Mouse (Mus musculus) layer of hippocampus, adult 8-10 months (tissue): Measurements from ENCODE around the gene Krt28. TPM values are rescaled to one million over a fixed set of nuclear protein-coding genes. Genes with fewer than 3 reads are reported as not detected.

Experiments used
- DNase-seq, 2 experiments: peaks; one replicate each; pipeline ENCODE4 v3.0.0; 2022; ENCODE audit warnings: low spot score in 2 of 2
- total RNA-seq, 4 experiments: library from RNA; stranded (reverse); gene quantifications; 2 replicates each; pipeline ENCODE4 v1.2.4; 2022

Gene Krt28
- total RNA-seq, result under 1 TPM in 2 of 4 experiments, not detected in 2; 0.38 to 0.52 TPM

DNA sequence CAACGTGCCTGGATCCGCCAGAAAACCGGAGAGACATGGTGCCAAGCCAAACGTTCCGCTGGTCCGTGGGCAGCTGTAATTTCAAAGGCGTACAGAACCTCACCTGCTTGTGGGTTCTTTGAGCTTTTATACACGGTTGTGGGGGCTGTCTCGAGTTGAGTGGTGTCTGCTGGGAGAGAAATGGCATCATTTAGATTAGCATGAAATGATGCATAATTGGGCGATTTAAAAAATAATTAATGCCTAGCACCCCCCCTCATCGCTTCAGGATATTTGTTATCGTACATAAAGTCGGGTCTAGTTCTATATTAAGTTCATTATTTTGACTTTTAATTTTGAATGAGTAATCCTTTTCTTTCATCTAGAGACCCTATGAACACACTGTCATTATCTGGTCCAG lies at the start of gene Krt28:
Gene Krt28 (minus strand): TSS at position 101 of the 400 bp plus-strand sequence.
- no peak for DNase-seq

GRCm38 (mm10) chr11:99422159-99422558 lies 47.5 kb upstream of the Krt28 start, which contains the start of gene Krt12:
Krt12 (minus strand) TSS chr11:99422259.
- DNase-seq, result no peak

DNA sequence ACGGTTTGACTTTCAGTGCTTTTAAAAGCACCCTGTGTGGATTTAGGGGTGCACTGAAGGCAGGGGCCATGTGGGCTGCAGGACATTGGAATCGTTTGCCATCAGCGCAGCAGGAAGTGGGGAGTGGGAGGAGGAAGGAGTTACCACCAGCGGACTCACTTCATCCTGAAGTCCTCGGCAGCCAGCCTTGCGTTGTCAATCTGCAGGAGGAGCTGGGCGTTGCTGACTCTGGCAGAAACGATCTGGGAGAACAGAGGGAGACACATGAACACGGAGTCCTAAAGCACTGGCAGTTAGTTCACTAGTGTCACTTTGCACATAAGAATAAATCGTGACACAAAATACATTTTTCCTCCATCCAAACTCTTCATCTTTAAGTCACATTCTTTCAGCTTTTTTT lies 45.9 kb upstream of the Krt28 start:
- no peak for DNase-seq

GRCm38 (mm10) chr11:99417819-99418218 lies 43.1 kb upstream of the Krt28 start:
- no peak for DNase-seq

DNA sequence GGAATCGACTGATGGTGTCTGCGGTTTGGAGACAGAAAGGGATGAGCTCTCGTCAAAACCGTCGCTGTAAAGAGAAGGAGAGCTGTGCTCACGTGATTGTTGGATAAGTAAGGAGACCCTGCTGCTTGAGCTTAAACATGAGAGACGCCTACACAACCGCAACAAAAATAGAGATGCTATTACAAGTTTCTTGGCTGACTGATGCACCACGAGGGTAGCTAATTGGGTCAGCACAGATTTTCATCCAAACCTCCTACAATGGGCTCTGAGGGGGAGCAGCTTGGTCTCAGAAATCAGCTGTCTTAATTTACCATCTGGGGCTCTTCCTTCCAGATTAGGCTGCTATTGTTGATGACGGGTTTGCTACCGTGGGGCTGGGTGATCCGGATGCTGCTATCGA lies 42.2 kb upstream of the Krt28 start:
- peak; percentile 36 to 56 for DNase-seq

GRCm38 (mm10) chr11:99414463-99415147 lies 39.9 kb upstream of the Krt28 start:
- DNase-seq, result no peak

DNA sequence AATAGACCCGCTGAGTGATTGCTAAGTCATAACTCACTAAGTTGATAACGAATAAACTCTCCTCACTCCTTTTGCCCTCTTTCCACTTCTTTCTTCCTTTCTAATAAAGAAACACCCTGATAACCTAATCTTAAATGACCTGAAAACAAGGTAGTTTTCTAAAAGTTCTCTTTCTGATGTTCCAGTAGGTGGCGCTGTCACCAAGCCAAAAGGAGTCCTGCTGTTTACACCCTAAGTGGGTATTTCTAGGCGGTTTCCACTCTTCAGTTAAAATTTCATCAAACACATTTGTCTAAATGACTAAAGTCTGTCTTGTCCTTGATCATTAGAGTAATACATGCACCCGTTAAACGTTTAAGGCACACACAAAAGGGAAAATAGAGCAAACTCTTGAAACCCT lies 38.5 kb upstream of the Krt28 start:
- DNase-seq, result no peak

- no peak for DNase-seq
Measured at GRCm38 (mm10) chr11:99406186-99406585, 31.5 kb upstream of the Krt28 start.

- no peak for DNase-seq
Measured at GRCm38 (mm10) chr11:99399956-99400549, 25.4 kb upstream of the Krt28 start.

DNA sequence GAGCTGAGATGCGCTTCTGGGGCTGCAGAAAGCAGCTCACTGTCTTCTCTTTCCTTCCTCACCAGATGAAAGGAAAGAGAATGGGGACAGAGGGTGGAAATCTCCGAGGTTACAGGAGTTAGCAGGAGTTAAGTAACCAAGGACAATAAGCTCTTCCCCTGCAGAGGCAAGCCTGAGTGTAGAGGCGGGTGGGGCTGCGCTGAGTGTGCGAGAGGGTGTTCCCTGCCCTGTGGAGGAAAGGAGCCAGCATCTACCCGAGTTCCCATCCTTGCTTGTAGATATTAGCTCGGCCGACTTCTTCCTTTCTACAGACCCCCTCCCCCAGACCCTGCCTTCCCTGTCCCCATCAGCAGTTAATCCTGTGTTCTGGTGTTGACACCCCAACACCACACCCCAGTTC lies 24.1 kb upstream of the Krt28 start:
- no peak for DNase-seq

DNA sequence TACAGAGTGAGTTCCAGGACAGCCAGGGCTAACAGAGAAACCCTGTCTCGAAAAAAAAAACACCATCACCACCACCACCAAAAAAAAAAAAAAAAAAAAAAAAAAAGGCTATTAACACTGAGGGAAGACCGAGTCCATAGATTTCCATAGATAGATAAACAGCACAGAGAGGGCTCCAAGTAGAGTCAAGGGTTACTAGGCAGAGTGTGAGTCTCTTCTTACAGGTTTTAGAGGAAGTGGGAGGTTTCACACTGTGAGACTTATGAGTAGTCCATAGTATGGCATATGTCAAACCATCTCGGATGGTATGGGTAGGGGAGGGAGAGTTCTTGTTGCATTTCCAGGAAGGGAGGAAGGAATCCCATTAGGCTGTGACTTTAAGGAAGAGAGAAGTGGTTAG lies 23.4 kb upstream of the Krt28 start:
- no peak for DNase-seq

GRCm38 (mm10) chr11:99396661-99397060 lies 22.0 kb upstream of the Krt28 start:
- DNase-seq, result no peak

DNA sequence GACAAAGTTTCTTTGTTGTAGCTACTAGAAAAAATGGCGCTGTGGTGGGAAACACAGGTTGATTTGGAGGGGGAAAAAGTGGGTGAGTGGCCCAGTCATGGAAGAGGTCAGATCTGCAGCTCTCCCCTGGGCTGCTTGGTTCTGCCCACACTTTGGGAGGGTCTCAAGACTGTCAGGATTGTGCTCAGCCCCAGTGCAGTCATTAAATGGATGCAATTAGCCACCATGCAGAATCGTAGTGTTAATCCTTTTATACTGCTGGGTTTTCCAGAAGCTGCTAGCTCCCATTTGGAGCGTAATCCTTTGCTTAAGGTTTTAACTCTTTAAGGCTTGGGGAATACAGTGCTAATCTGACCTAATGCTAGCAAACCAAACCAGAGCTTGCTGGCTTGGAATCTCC lies 21.3 kb upstream of the Krt28 start:
- DNase-seq, result no peak

DNA sequence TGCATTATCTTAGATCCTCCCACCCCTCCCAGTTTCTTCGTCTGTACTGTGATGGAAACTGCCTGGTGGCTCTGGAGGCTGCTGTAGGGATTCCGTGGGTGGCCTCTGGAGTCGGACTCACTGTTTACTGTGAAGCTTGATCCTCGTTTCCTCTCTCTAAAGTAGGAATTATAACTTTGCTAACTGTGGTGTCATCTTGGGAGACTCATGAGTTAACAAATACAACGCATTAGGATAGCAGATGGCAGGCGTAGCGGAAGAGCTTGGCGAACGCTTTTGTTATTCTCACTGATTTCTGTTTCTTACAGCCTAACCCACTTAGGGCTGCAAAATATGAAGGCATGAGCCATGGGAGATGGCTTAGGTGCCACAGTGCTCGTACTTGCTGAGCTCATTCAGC lies 17.8 kb upstream of the Krt28 start:
- peak in 1 of 2 experiments; percentile 39 for DNase-seq

- no peak for DNase-seq
Measured at GRCm38 (mm10) chr11:99391375-99391774, 16.7 kb upstream of the Krt28 start.

DNA sequence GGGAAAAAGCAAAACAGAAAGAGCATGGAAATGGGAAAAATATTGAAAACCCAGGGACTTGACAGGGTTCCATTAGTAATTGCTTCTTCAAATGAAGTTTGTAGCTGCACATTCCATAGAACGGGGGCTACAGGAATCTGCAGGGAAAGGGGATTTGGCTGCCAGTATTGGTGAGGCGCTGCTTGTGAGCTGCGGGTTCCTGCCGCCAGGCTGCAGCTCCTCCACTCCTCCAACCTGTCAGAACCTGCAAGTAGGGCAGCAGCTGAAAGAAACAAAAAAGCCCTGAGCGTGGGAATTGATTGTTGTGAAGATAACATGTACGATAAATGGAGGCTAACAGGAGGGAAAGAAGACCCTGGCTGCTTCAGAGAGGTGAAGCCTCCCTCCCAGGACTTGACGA lies 16.2 kb upstream of the Krt28 start:
- DNase-seq, result no peak

DNA sequence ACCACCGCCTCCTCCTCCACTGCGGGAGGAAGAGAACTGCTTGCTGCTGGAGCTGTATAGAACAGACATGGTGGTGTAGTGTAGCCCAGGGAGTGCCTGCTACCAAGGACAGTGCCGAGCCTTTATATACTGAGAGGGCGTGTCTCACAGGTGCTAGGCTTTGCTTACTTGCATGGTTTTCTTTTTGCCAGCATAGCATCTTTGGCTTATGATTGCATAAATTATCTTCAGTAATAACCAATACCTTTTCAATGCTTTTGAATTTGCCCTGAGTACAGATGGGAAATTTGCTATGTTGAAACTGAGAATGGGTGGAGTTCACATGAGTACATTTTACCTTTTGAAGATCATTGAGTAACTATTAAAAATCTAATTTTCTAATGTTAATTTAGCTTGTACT lies 14.6 kb upstream of the Krt28 start, which contains the start of gene Krt10:
Gene Krt10 (minus strand): TSS at position 101 of the 400 bp plus-strand sequence.
- DNase-seq, result no peak

- DNase-seq, result no peak
Measured at GRCm38 (mm10) chr11:99388661-99389060, 14.0 kb upstream of the Krt28 start.

- DNase-seq, result peak; percentile 80 to 88
Measured at GRCm38 (mm10) chr11:99385813-99386721, 11.4 kb upstream of the Krt28 start.

DNA sequence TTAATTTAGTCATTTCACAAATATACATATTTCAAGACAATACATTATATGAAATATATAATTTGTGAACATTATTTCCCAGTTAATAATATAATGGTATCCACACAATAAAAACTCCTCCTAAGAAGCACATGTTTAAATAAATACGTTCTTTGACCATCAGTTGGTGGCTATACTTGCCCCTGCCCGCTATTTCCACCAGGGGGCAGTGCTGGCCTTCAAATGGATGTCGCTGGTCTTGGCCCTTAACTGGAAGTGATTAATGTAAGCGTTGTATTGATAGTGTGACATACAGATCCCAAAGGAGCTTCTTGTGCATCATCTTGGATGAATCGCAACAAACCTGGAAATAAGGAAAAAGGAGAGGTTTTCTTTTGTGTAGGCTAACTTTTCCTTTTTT lies 4.9 kb upstream of the Krt28 start:
- DNase-seq, result peak; percentile 43 to 82

- DNase-seq, result peak; percentile 48 to 58
Measured at GRCm38 (mm10) chr11:99369853-99370451, 4.8 kb downstream of the Krt28 start.

DNA sequence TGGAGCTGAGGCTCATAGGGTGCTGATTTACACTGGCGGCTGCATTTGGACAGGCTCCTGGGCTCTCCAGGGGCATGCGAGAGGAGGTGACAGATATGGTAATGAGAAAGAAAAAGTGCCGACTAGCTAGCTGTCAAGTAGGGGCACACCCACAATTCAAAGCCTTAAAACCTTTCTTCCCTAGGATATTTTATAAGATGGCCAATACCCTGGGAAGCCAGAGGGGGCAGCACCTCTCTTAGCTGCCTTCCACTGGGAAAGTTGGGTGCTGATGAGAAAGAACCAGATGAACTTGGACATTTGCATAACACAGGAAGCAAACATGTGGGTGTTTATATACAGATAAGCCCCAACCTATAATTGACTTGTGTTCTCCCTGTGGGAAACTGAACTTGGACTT lies 5.5 kb downstream of the Krt28 start:
- no peak for DNase-seq
